Comparison of ENCODE assay signal across 27 mouse cellular contexts in the genomic region with DNA sequence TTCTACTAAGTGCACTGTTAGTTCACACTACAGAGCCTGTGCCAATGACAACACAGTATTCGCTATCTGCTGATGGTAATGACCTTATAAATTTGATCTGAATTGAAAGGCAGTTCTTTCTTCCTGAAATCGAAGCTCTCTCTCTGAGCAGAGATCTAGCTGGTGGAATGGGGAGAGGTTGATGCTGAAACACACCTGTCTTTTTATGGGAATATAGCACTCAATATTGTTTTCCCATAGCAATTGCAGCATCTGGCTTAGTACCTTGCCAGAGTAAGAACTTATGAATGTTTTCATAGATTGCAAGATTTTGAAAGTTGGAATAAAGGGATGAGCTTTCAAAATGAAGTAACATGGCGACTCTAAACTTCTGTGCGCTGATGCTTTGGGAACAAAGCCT.
DNase-seq lines count a peak whose midpoint lies in the region; ATAC-seq and TF ChIP-seq lines count a peak whose summit lies in the region.
"Had no signal": no experiment of that assay in that cellular context is flagged by ENCODE, and none has a peak within 500 bp of the region (broad histone marks: within the 10 kb centered on the region; RNA-seq: fewer than 3 reads in every experiment).

No protein-coding gene starts in this region.

- H3K4me2 ChIP-seq in limb, embryonic 13.5 days (replicated peaks) = peak overlapping the region; percentile 19
- H3K4me2 ChIP-seq: forebrain, embryonic 13.5 days; heart, embryonic 13.5 days; hindbrain, embryonic 14.5 days had no signal

- WGBS in embryonic facial prominence, embryonic 10.5 days = 81% methylated on average over 4 of the region's 4 CpGs
- WGBS in limb, embryonic 13.5 days = 38% methylated on average over 4 of the region's 4 CpGs
- WGBS in lung, adult 2 months = 78% methylated on average over 4 of the region's 4 CpGs

- ATAC-seq in limb, embryonic 13.5 days (ENCODE audit: low FRiP score, low read depth) = peak; percentile 57
- ATAC-seq: forebrain, embryonic 13.5 days; forebrain, embryonic 16.5 days; hindbrain, postnatal 0 days; Patski had no signal

- peaks cover under 1% of the 10 kb centered on the region; the same call in 1 of the 2 replicates for H3K9me3 ChIP-seq in embryonic facial prominence, embryonic 10.5 days
- H3K9me3 ChIP-seq in limb, embryonic 13.5 days = peaks cover under 1% of the 10 kb centered on the region; the same call in 1 of the 2 replicates
- H3K9me3 ChIP-seq: forebrain, embryonic 10.5 days; forebrain, embryonic 13.5 days; heart, embryonic 10.5 days; heart, embryonic 13.5 days had no signal

- TF ChIP-seq CTCF in lung, adult 2 months (IDR thresholded peaks at IDR 0.05; ENCODE audit: insufficient read depth, low read length) = no peak

- H3K9ac ChIP-seq in limb, embryonic 13.5 days = no peak overlapping the region
- H3K9ac ChIP-seq: forebrain, embryonic 13.5 days; heart, embryonic 13.5 days; hindbrain, embryonic 14.5 days had no signal

- H3K36me3 ChIP-seq in embryonic facial prominence, embryonic 10.5 days (replicated peaks) = no peaks in the 10 kb centered on the region
- H3K36me3 ChIP-seq in limb, embryonic 13.5 days = no peaks in the 10 kb centered on the region
- H3K36me3 ChIP-seq: forebrain, embryonic 10.5 days; G1E; heart, embryonic 10.5 days; heart, embryonic 13.5 days had no signal

- peaks cover 15% of the 10 kb centered on the region for H3K4me1 ChIP-seq in embryonic facial prominence, embryonic 10.5 days
- H3K4me1 ChIP-seq in limb, embryonic 13.5 days = peaks cover 17% of the 10 kb centered on the region
- H3K4me1 ChIP-seq in lung, adult 2 months (ENCODE audit: control insufficient read depth, insufficient read depth, low read length) = no peaks in the 10 kb centered on the region
- H3K4me1 ChIP-seq: forebrain, embryonic 10.5 days; forebrain, embryonic 13.5 days; heart, embryonic 10.5 days had no signal

- no peaks in the 10 kb centered on the region for H3K27me3 ChIP-seq in embryonic facial prominence, embryonic 10.5 days (replicated peaks; ENCODE audit: low read depth, poor library complexity, severe bottlenecking)
- no peaks in the 10 kb centered on the region for H3K27me3 ChIP-seq in limb, embryonic 13.5 days
- H3K27me3 ChIP-seq: CH12.LX; forebrain, embryonic 13.5 days; heart, embryonic 13.5 days; Patski had no signal

- H3K4me3 ChIP-seq in embryonic facial prominence, embryonic 10.5 days = no peak overlapping the region
- no peak overlapping the region for H3K4me3 ChIP-seq in limb, embryonic 13.5 days
- H3K4me3 ChIP-seq in lung, adult 2 months (replicated peaks; ENCODE audit: extremely low read depth, low read depth, low read length) = no peak overlapping the region
- H3K4me3 ChIP-seq: forebrain, embryonic 10.5 days; forebrain, embryonic 13.5 days; heart, adult 2 months; heart, embryonic 10.5 days; heart, embryonic 13.5 days had no signal

- no peak for TF ChIP-seq POLR2A in lung, adult 2 months (IDR thresholded peaks at IDR 0.05; ENCODE audit: borderline replicate concordance, extremely low read depth, low read depth, low read length)

- no peak for DNase-seq in embryonic facial prominence, embryonic 10.5 days (ENCODE audit: low spot score)
- peak; percentile 22 for DNase-seq in hindlimb bud, embryonic 11.5 days (ENCODE audit: extremely low spot score, low read depth, low spot score)
- no peak for DNase-seq in kidney, adult 9 months
- no peak for DNase-seq in lung, adult 2 months
- DNase-seq in cerebellum, adult 9-11 months = no peak
- DNase-seq: adrenal gland, postnatal 10 days; adrenal gland, postnatal 36 days; B cell, adult 2 months; cerebellum, adult 18-20 months; cerebellum, adult 9-10 months; cerebellum, postnatal 25 days; gastrocnemius, postnatal 10 days; gastrocnemius, postnatal 36 days; heart, adult 2 months; heart, postnatal 14 days; heart, postnatal 4 days had no signal

- peak overlapping the region; percentile 40; the same call in 1 of the 2 replicates for H3K27ac ChIP-seq in embryonic facial prominence, embryonic 10.5 days (replicated peaks)
- peak overlapping the region; percentile 73 for H3K27ac ChIP-seq in limb, embryonic 13.5 days
- H3K27ac ChIP-seq: forebrain, embryonic 10.5 days; forebrain, embryonic 13.5 days; heart, adult 2 months; heart, embryonic 10.5 days; heart, embryonic 13.5 days; hindbrain, embryonic 14.5 days; hindbrain, postnatal 0 days had no signal
